Mouse (Mus musculus) liver, postnatal 0 days (tissue): ENCODE measurements at regions not wholly inside any gene's neighbourhood (a gene's known extent, or its start where the extent isn't known, plus 50 kb on each side); places are given as distances from the start of the nearest gene placed in this dataset.

Source experiments
- CTCF ChIP-seq: sonication (generic); IDR thresholded peaks from 2 replicates; pipeline ENCODE4 v1.5.1; 2016; ENCODE audit warnings: antibody characterized with exemption, low read depth
- EP300 ChIP-seq: IDR thresholded peaks from 2 replicates; pipeline ENCODE4 v1.6.1; 2016; ENCODE audit warnings: antibody characterized with exemption, low read depth, mild to moderate bottlenecking

GRCm38 (mm10) chr17:85888568-85889398 lies 200.7 kb upstream of the Six2 start:
- TF ChIP-seq CTCF (no peak), EP300 (no peak)
